Mouse (Mus musculus) urinary bladder, postnatal 10 days (tissue): ENCODE results near the gene Coro6.

Source experiments
- DNase-seq: peaks from one replicate; pipeline ENCODE4 v3.0.0; 2022; ENCODE audit warnings: low spot score

Gene Coro6

DNA sequence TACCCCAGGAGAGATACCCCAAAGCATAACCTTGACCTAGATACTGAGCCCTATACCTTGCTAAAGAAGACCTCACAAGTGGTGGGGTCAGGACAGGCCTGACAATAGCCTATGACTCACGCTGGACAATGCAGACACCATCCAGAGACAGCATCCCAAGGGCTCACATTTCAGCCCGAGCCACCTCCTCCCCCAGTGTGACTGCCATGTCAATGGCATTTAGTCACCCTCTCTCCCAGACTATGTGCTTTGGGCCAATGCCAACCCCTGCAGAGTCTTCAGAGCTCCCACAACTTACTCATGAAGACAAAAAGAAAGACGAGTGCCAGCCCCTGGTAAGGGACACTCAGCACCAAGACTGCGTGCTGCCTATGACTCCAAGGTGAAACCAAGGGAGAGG is 2.5 kb downstream of the Coro6 start:
- DNase-seq: no peak

DNA sequence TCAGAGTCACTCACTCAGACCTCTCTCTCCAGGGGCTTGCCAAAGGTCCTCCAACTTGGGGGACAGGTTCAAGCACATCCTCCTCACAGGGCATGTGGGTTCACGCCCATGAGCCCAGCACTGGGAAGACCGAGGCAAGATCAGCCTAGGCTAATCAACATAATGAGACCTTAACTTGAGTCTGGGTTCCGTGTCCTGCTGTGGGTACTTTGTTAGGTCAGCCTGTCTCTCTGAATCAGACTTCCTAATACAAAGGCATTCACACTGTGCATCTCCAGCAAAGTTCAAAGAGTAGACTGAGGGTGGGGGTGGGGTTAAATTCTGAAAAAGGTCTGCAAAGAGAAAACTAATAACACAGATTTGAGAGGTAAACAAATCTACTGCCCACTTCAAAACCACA is 2.9 kb downstream of the Coro6 start:
- DNase-seq: no peak

DNA sequence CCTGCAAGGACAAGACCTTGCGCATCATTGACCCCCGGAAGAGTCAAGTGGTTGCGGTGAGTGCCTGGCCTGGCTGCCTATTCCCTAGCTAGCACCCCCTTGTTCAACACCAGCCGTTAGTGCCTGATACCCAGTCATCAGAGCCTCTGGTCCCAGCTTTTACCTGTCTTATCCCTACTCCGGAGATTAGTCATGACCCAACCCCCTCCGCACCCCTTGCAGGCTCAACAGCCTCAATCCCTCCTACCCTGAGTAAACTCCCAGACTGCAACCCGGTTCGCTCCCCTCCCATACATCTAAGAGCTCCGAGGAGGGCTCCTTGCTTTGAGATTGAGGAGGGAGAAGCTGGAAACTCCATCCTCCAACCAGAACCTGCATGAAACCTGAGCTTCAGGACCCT is 4.3 kb downstream of the Coro6 start:
- DNase-seq: no peak

DNA sequence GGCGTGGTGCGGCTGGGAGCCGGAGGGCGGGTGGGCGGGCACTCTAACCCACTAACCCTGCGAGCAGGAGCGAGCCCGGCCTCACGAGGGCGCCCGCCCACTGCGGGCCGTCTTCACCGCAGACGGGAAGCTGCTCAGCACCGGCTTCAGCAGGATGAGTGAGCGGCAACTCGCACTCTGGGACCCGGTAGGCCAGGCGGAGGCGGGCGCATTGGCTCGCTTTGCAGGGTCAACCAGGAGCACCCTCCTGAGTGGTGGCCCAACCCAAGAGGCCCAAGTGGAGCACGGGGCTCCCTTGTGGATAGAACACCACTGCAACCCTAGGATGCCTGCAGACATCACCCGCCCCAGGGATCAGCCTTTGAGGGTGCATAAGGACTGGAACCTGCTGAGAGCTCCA is 4.9 kb downstream of the Coro6 start:
- no peak for DNase-seq

DNA sequence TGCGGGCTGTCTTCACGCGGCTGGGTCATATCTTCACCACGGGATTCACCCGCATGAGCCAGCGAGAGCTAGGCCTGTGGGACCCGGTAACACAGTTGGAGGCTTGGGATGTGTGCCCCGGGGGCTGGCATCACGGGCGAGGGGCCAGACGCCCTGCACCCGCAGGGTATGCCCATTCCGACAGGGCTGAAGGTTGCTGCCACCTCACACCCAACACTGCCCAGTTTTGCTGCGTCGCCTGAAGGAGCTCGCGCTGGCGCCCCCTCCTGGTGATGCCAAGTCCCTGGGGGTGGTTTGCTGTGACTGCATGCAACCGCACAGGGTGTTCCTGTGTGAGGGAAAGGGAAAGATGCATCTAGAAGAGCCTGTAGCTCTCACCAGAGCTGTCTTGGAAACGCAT is 5.6 kb downstream of the Coro6 start:
- DNase-seq: no peak

DNA sequence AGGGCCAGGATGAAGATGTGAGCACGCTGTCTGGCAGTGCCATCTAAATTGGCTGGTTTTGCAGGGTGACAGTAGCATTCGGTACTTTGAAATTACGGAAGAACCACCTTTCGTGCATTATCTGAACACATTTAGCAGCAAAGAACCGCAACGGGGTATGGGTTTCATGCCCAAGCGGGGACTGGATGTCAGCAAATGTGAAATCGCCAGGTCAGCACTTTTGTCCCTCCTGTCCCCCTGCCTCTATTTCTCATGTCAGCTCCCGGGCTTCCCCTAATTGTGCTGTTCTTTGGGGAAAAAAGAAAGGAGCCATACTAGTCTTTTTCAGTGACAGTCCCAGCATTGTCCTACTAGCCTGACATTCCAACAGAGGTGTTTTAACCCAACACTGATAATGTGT is 6.2 kb downstream of the Coro6 start:
- DNase-seq: no peak

DNA sequence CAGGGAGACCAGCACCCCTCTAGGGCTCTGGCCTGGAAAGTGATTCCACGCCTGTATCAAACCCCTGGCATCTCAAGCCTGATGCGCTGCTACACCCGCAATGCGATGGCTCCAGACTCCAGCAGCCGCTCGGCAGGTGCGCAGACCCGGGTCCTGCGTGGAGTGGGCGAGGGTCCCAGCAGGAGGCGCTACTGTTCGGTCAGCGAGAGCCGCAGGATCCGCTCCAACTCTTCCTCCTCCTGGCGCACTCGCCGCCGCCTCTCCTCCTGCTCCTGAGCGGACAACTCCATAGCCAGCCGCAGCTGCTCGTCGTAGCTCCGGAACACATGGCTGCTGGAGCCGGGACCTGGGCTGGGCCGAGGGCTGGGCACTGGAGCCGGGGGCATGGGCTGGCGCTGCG is 9.2 kb downstream of the Coro6 start:
- no peak for DNase-seq

DNA sequence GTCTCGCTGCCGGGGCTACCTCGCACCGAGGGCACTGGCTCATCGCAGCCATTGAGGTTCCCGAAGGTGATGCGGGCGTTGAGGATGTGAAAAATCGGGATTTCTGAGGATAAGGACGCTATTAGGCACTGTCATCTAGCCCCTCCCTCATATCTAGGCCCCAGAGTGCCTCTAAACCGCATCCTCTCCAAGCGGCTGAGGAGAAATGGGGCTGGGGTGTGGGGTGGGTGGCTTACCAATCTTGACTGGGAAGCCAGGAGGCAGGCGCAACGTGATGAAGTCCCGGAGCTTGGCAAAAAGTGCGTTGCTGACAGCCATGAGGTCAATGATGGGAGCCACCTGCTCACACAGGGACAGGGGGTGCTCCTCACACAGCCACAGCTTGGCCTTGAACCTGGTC is 10.6 kb downstream of the Coro6 start:
- DNase-seq: no peak

DNA sequence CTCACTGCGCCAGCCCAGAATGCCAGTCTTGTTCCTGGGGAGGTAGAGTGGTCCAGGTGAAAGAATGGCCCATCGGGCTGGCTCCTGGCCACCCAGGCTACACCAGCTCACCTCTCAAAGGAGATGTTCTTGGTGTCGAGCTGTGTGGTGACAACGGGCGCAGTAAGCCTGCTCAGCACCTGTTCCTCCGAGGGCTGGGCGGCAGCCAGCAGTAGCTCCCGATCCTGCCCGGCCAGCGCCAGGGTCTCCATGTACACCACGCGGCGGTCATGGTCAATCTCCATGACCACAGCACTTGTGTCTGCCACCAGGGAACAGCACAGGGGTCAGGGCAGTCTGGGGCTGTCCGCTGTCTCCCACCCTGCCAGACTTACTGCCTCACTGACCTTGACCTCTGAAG is 14.0 kb downstream of the Coro6 start:
- no peak for DNase-seq

DNA sequence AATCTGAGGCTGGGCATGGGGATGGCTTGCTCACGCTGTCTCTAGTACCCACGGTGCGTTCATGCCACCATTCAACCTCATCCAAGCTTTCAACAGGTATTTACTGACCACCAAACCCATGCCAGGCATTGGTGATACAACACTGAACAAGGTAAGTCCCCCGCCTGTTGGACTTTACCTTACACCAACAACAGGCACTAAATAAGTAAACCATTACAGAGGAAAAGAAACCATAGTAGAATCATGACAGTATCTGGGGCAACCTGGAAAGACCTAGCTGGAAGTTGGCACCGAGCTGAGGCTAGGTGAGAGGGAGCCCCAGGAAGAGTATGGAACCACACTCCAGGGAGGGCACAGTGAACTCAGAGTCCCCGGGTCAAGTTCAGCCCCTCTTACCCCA is 14.7 kb downstream of the Coro6 start:
- DNase-seq: no peak

DNA sequence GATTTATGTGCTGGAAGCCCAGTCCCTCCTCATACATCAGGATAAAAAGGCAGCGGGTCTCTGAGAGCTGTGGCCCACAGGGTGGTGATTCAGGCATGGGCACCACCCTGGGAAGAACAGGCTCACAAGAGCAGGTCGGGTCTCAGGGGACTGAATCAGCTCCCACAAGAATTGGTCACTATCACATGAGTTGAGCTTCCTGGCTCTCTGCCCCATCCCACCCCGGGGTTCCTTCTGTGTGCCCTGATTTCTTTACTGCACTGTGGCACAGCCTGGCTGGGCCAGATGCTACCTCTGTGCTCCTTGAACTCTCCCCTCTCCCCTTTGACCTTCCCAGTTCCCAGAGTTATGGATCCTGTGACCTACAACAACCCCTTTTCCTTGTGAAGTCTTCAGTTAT is 20.8 kb downstream of the Coro6 start:
- no peak for DNase-seq

DNA sequence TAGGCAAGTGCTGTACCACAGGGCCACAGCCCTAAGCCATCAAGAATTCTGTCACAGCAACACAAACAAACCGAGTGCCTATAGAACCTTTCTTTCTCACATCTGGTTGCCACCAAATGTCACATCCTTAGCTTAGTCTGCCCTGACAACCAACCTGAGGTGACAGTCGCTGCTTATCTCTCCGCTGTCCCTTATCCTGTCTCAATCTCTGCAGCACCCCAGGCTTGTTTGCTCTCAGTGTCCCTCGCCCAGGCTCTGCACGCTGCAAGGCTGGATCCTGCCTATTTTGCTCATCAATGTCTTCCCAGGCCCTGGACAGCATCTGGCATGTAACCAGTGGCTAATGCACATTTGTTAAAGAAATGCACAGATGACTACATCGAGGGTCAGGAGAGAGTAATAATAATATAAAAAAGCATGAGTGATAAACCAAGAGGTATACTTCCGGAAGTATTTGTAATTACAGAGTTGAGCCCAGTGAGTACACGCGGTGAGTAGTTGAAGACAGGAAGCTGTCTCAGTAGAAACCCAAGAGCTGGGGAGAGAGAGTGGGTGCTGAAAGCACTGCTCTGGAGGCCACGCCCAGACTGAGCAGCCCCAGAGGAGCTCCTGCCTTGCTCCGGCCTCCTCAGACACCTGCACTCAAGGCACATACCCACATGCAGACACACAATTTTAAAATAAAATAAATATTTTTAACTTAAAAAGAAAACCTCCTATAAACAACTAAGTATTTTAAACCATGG is 21.5 kb downstream of the Coro6 start:
- DNase-seq: no peak

DNA sequence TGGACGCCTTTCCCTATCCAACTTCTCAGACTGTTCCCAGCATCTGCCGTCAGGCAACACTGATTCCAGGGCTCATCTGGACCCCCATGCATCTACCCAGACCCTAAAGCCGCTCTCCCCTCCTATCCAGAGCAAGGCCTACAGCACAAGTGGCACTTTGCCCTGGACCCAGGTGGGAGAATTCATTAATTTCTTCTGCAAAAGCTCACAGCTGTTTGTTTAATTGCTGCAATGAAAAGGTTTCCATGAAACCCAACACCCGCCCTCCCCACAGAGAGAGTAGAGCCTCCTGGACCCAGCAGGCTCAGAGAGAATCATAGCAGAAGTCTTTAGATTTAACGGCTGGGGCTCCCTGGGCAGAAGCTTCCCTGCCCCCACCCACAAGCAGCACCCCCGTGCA is 23.0 kb downstream of the Coro6 start:
- no peak for DNase-seq

DNA sequence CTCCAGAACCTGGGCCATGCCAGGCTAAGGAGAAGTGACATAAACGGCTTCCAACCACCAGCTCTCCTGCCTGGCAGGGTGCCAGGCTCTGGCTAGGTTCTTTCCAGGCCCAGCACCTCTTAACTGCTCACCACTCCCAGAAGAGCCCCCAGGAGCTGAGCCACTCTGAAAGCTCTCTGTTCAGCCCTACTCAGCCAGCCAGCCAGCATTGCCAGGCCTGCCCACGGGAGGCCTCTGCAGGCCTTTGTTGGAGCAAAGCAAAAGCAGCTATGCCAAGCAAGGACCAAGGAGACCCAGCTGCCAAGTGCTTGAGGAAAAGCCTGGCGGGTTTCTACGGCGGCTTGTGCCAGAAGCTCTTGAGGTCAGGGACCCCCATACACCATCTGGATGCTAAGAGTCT is 24.6 kb downstream of the Coro6 start:
- DNase-seq: no peak

DNA sequence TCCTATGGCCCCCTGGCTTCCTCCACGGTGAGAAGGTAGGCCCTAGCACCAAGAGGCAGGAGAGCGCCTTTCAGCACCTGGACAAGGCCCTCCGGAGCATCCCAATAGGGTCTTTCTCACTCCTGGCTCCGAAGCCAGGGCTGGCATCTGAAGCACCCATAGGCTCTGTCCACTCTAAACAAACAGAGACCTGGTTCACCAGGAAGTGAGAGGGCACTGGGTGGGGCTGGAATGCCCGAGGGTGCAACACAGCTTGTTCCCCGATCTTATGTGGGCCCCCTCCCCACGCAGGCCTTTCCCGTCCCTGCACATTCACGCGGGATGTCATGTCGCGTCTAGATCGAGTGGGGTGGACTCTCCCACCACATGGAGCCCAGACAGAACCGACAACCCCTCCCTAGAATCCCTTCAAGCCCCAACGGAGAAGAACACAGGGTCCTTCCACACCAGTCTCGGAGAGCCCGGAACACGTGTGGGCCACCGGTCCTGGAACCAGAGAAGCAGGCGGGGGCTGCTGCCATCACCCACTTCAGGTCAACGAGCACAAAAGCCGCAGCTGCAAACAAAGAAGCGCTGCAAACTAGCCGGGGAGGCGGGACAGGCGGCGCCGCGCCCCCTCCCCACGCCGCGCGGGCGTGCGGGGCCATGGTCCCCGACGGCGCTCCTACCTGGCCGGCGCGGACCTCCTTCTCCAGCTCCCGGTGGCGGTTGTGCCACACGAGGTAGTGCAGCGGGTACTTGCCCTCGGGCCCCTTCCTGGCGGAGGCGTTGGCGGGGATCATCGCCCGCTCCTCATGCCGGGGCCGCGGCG is 26.8 kb downstream of the Coro6 start:
- DNase-seq: no peak

DNA sequence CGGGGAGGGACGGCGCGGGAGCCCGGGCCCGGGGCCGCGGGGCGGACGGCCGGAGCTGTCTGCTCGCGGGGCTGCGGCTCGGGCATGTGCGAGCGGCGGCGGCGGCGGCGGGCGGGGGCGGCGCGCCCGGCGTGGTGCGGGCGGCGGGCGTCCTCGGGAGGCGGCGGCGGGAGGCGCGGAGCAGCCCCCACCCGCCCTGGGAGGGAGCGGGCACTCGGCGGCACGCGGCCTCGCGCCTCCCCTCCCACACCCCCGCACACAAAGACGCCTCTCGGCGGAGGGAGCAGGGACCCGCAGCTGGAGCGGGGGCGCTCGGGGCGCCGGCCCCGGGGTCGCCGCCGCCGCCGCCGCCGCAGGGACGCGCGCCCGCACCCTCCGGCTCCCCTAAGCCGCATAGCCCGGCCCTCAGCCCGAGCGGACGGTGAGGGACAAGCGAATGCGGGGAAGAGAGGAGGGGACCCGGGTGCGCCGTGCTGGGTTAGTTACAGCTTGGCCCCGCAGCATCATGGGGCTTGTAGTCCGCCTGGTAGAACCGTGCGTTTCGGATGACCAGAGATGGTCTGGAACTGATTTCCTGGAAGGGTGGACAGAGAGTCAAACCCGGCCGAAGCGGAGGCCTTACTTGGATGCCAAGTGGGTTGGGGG is 27.5 kb downstream of the Coro6 start, which contains the start of gene Ankrd13b:
Ankrd13b (minus strand) TSS at position 88 of the 645 bp plus-strand sequence.
- DNase-seq: no peak

DNA sequence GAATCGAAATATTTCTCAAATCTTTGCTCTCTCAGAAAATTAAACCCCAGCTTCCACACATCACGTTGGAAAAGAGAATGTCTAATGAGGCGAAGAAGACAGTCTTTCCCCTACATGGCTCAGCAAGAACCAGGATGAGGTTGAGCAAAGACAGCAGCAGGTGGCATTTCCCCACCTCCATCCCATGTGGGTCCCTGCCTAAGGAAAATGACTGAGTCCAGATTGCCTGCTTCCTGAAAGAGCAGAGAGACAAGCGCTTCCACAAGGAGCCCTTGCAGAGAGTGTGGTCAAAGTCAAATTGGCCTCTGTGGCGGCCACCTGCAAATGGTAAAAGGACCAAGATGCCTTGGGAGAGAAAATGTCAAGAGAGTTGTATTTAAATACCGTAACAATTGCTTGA is 28.2 kb downstream of the Coro6 start:
- no peak for DNase-seq

DNA sequence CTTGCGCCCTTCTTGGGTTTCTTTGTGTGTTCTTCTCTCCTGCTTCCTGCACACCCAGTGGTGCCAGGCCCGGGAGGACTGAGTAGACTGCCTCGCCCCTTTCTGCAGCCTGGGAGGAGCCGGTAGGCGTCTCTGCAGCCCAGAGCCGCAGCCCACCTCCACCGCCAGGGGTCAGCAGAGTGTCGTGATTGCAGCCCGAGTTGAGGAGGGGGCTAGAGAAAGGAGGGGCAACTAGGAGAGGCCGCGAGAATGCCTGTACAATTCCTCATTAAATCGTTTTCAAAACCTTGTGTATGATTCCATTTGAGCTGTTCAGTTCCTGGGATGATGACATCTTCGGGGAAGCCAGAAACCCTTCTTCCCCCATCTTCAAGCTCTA is 28.9 kb downstream of the Coro6 start:
- peak; percentile 84 for DNase-seq

DNA sequence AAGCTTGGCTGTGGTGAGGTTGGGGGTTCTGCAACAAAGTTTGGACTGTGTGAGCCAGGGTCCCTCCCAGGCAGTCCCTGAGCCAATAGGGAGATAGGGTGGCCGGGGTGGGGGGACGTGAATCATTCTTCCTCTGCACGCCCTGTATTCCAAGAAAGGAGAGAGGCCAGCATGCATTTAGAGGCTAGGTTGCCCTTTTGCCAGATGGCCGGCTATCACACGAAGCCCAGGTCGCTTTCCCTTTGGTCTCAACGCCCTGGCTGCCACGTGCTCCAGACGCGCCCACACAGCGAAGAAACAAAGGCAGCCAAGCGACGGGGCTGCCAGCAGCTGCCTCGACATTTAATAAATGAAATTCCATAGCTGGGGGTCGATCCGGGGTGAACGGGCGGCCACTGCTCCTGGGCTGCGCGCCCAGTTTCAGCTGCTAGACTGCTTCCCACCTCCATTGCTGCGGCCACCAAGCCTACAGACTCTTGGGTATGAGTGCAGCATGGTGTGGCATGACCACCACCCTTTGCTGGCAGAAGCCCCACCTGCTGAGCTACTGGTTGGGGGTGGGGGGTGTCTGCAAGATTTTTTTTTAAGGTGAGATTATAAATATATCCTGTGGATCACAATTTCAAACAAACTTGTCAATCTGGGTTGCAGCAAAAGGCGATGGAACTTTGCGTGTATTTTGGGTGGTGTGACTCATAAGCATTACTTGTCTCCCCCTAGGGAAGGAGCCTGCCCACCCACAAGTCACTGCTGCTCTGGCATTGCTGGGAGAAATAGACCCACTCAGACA is 29.5 kb downstream of the Coro6 start:
- DNase-seq: no peak

DNA sequence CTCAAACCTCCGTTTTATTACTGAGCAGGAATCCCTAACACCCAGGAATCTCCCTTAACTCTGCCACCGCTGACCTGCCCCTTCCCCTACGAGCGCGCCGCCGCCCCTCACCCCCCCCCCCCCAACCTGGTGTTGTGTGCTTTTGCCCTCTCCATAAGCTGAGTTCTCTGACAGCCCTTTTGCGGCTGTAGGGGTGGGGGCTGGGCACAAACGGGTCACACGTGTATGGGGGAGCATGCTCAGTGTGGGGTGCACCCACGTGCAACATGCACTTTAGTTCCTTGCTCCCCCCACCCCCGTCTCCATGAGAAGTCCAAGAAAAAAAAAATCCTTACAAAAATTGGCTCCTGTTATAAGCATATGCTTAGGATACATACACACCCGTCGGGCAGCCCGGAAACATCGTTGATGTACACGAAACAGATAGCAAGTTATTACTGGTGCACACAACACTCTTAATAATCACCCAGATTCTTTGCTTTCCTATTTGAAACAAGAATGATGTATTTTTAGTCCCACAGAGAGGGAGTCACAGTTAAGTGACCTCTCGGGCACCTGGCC is 30.2 kb downstream of the Coro6 start:
- DNase-seq: no peak

DNA sequence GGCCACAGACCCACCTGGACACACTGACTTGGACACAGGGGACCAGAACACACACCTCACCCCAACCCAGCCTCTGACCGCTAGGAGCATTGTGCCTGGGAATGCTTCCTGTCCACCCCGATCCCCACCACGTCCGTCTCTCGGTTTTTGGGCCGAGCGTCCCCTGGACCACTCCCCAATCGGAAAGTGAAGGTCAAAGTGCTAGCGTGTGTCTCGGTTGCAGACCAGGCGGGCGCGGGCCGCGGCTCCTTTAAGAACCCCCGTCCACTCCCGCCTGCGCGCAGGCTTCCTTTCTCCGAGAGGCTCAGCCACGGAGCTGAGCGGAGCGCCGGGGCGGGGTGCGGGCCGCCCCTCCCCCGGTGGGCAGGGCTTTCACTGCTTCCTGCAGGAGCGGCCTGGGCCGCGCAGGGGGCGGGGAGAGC is 30.7 kb downstream of the Coro6 start:
- peak; percentile 56 for DNase-seq
